Mouse (Mus musculus): Measurements from ENCODE around the gene Cnep1r1. TPM values are rescaled to one million over a fixed set of nuclear protein-coding genes. Genes with fewer than 3 reads are reported as not detected.

Cnep1r1 gene
- polyA plus RNA-seq, 1 experiment from 2014 or later, result 46.5 TPM

GRCm38 (mm10) chr8:88137748-88138484 lies 19.3 kb downstream of the Cnep1r1 start, which contains the start of gene Heatr3:
Gene Heatr3, plus strand, starts transcription at chr8:88137855.
- H3K27ac ChIP-seq (replicated peaks), result peak within 1 kb of the TSS; percentile 96

GRCm38 (mm10) chr8:88139256-88139655 lies 20.7 kb downstream of the Cnep1r1 start:
- peaks cover 58% of the 10 kb centered on the region for H3K36me3 ChIP-seq
- no peak for ATAC-seq (ENCODE audit: low read depth)

More at GRCm38 (mm10) chr8:88137748-88138484, 19.3 kb downstream of the Cnep1r1 start, which contains the start of gene Heatr3:
- Histone ChIP-seq H3K4me2 (peak within 1 kb of the TSS; percentile 81), H3K4me1 (replicated peaks) (peaks cover 24% of the 10 kb centered on the region), H3K4me3 (peak within 1 kb of the TSS; percentile 81), H3K27me3 (no peaks in the 10 kb centered on the region), H3K9ac (peak within 1 kb of the TSS; percentile 87), H3K36me3 (peaks cover 56% of the 10 kb centered on the region), H3K9me3 (no peaks in the 10 kb centered on the region)
- WGBS, result under 1% methylated on average over 79 of the region's 79 CpGs
- ATAC-seq (ENCODE audit: low read depth), result peak; percentile 99

GRCm38 (mm10) chr8:88141629-88142028 lies 23.1 kb downstream of the Cnep1r1 start:
- peaks cover 24% of the 10 kb centered on the region for H3K4me1 ChIP-seq (replicated peaks)
- no peak for ATAC-seq (ENCODE audit: low read depth)
- WGBS, result 93% methylated on average over 3 of the region's 3 CpGs

More at GRCm38 (mm10) chr8:88139256-88139655, 20.7 kb downstream of the Cnep1r1 start:
- WGBS, result 93% methylated on average over 3 of the region's 3 CpGs
- H3K27ac ChIP-seq (replicated peaks), result no peak overlapping the region
- H3K27me3 ChIP-seq, result no peaks in the 10 kb centered on the region
- H3K4me1 ChIP-seq (replicated peaks), result peaks cover 24% of the 10 kb centered on the region
- H3K9ac ChIP-seq, result 0 out of 2 replicates have a peak overlapping the region, but pooled peaks have one; percentile 26
- peak overlapping the region; percentile 9 for H3K4me3 ChIP-seq
- H3K9me3 ChIP-seq, result no peaks in the 10 kb centered on the region
- H3K4me2 ChIP-seq, result peak overlapping the region; percentile 81; the same call in 1 of the 2 replicates

GRCm38 (mm10) chr8:88144041-88144440 lies 25.5 kb downstream of the Cnep1r1 start:
- Histone ChIP-seq H3K27me3 (no peaks in the 10 kb centered on the region), H3K4me1 (replicated peaks) (peaks cover 17% of the 10 kb centered on the region), H3K9ac (no peak overlapping the region), H3K4me3 (no peak overlapping the region), H3K9me3 (no peaks in the 10 kb centered on the region), H3K36me3 (peaks cover 82% of the 10 kb centered on the region), H3K27ac (replicated peaks) (no peak overlapping the region), H3K4me2 (no peak overlapping the region)
- 95% methylated on average over 5 of the region's 5 CpGs for WGBS
- ATAC-seq (ENCODE audit: low read depth), result no peak

More at GRCm38 (mm10) chr8:88141629-88142028, 23.1 kb downstream of the Cnep1r1 start:
- no peak overlapping the region for H3K9ac ChIP-seq
- H3K9me3 ChIP-seq, result no peaks in the 10 kb centered on the region
- no peaks in the 10 kb centered on the region for H3K27me3 ChIP-seq
- no peak overlapping the region for H3K4me2 ChIP-seq
- H3K27ac ChIP-seq (replicated peaks), result no peak overlapping the region
- no peak overlapping the region for H3K4me3 ChIP-seq
- H3K36me3 ChIP-seq, result peaks cover 60% of the 10 kb centered on the region

GRCm38 (mm10) chr8:88150910-88151371 lies 32.4 kb downstream of the Cnep1r1 start:
- WGBS, result 97% methylated on average over 6 of the region's 6 CpGs
- Histone ChIP-seq H3K9ac (no peak overlapping the region), H3K9me3 (no peaks in the 10 kb centered on the region), H3K4me2 (no peak overlapping the region), H3K27ac (replicated peaks) (no peak overlapping the region), H3K4me3 (no peak overlapping the region), H3K27me3 (no peaks in the 10 kb centered on the region), H3K4me1 (replicated peaks) (no peaks in the 10 kb centered on the region), H3K36me3 (peaks cover 84% of the 10 kb centered on the region)
- ATAC-seq (ENCODE audit: low read depth), result no peak

GRCm38 (mm10) chr8:88160237-88160995 lies 41.8 kb downstream of the Cnep1r1 start:
- H3K9me3 ChIP-seq, result no peaks in the 10 kb centered on the region
- H3K9ac ChIP-seq, result no peak overlapping the region
- no peak overlapping the region for H3K27ac ChIP-seq (replicated peaks)
- H3K4me2 ChIP-seq, result no peak overlapping the region
- no peak for ATAC-seq (ENCODE audit: low read depth)
- H3K27me3 ChIP-seq, result no peaks in the 10 kb centered on the region
- 89% methylated on average over 10 of the region's 10 CpGs for WGBS
- no peaks in the 10 kb centered on the region for H3K4me1 ChIP-seq (replicated peaks)
- no peak overlapping the region for H3K4me3 ChIP-seq
- H3K36me3 ChIP-seq, result peaks cover 91% of the 10 kb centered on the region

- Histone ChIP-seq H3K9ac (no peak overlapping the region), H3K36me3 (peaks cover 90% of the 10 kb centered on the region), H3K27ac (replicated peaks) (no peak overlapping the region), H3K4me3 (no peak overlapping the region), H3K4me1 (replicated peaks) (no peaks in the 10 kb centered on the region), H3K4me2 (no peak overlapping the region), H3K27me3 (no peaks in the 10 kb centered on the region), H3K9me3 (no peaks in the 10 kb centered on the region)
- WGBS, result 75% methylated on average over 5 of the region's 5 CpGs
- no peak for ATAC-seq (ENCODE audit: low read depth)
Measured at GRCm38 (mm10) chr8:88161439-88161838, 42.9 kb downstream of the Cnep1r1 start.

GRCm38 (mm10) chr8:88175264-88175663 lies 56.7 kb downstream of the Cnep1r1 start:
- whole genome bisulfite sequencing, result 90% methylated on average over 7 of the region's 7 CpGs
- Histone ChIP-seq H3K27ac (replicated peaks) (no peak overlapping the region), H3K27me3 (no peaks in the 10 kb centered on the region), H3K4me3 (no peak overlapping the region), H3K9ac (no peak overlapping the region), H3K4me1 (replicated peaks) (no peaks in the 10 kb centered on the region), H3K4me2 (no peak overlapping the region), H3K36me3 (peaks cover 40% of the 10 kb centered on the region), H3K9me3 (no peaks in the 10 kb centered on the region)
- no peak for ATAC-seq (ENCODE audit: low read depth)

- Histone ChIP-seq H3K9me3 (no peaks in the 10 kb centered on the region), H3K27ac (replicated peaks) (no peak overlapping the region), H3K4me2 (no peak overlapping the region), H3K9ac (no peak overlapping the region), H3K27me3 (no peaks in the 10 kb centered on the region), H3K4me1 (replicated peaks) (no peaks in the 10 kb centered on the region), H3K4me3 (no peak overlapping the region), H3K36me3 (peaks cover 25% of the 10 kb centered on the region)
- WGBS, result 91% methylated on average over 8 of the region's 8 CpGs
- no peak for ATAC-seq (ENCODE audit: low read depth)
Measured at GRCm38 (mm10) chr8:88177291-88177690, 58.7 kb downstream of the Cnep1r1 start.

GRCm38 (mm10) chr8:88183121-88183520 lies 64.6 kb downstream of the Cnep1r1 start:
- 72% methylated on average over 2 of the region's 2 CpGs for WGBS
- no peaks in the 10 kb centered on the region for H3K9me3 ChIP-seq
- no peaks in the 10 kb centered on the region for H3K27me3 ChIP-seq
- ATAC-seq (ENCODE audit: low read depth), result no peak
- H3K27ac ChIP-seq (replicated peaks), result no peak overlapping the region
- H3K4me1 ChIP-seq (replicated peaks), result no peaks in the 10 kb centered on the region
- no peak overlapping the region for H3K4me3 ChIP-seq
- H3K9ac ChIP-seq, result no peak overlapping the region
- H3K4me2 ChIP-seq, result no peak overlapping the region
- no peaks in the 10 kb centered on the region for H3K36me3 ChIP-seq

All from neural tube, embryonic 13.5 days (tissue).